Mouse (Mus musculus) testis, adult 2 months (tissue): ENCODE measurements around the gene Aars2.

Experiments used
- CTCF ChIP-seq: fragments of 200-500 bp; IDR thresholded peaks from 2 replicates; pipeline ENCODE4 v1.5.1; 2012; ENCODE audit warnings: low read depth, mild to moderate bottlenecking, inconsistent platforms, low read length, moderate library complexity; ENCODE audit not compliant: control insufficient read depth, insufficient read depth, insufficient replicate concordance
- POLR2A ChIP-seq: fragments of 200-500 bp; IDR thresholded peaks from 2 replicates; pipeline ENCODE4 v1.6.1; 2012; ENCODE audit warnings: low read depth, mild to moderate bottlenecking, inconsistent platforms, low read length, moderate library complexity; ENCODE audit not compliant: control insufficient read depth

DNA sequence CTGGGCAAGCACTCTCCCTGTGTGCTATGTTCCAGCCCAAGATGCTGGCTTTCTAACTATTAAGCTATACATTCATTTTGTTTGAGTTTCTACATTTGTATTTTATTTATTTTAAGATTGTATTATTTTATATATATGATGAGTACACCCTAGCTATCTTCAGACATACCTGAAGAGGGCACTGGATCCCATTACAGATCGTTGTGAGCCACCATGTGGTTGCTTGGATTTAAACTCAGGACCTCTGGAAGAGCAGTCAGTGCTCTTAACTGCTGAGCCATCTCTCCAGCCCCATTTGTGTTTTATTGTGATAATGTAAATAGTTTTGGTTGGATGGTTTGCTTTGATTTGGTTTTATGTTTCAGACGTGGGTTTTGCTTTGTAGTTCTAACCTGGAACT lies 7.1 kb upstream of the Aars2 start:
- TF ChIP-seq CTCF (no peak), POLR2A (no peak)
